Mouse (Mus musculus) lung, postnatal 0 days (tissue): ENCODE results near the gene Smu1.

Experiments used
- CTCF ChIP-seq: IDR thresholded peaks from 2 replicates; pipeline ENCODE4 v1.5.1; 2016; ENCODE audit warnings: antibody characterized with exemption, mild to moderate bottlenecking
- EP300 ChIP-seq: IDR thresholded peaks from 2 replicates; pipeline ENCODE4 v1.6.1; 2016; ENCODE audit warnings: antibody characterized with exemption, mild to moderate bottlenecking, control low read depth

DNA sequence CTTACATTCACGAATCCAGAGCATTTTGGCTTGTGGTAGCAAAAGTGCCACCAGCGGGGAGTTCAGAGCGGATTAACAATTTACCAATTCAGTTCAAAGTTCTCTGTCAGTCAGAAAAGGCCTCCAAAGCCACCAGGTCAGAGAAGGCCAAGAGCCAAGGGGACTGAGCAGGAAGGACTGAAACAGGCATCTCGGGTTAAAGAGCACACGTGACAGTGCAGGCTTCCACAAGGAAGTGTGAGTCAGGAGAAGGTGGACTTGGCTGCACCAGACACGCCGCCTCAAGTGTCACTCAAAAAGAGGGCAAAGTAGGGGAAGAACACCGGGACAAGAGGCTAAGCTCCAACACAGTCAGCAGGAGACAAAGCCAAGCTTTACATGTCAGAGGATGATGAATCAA lies 57.5 kb downstream of the Smu1 start:
- TF ChIP-seq CTCF: no peak
- TF ChIP-seq EP300: no peak
